In the genomic region with DNA sequence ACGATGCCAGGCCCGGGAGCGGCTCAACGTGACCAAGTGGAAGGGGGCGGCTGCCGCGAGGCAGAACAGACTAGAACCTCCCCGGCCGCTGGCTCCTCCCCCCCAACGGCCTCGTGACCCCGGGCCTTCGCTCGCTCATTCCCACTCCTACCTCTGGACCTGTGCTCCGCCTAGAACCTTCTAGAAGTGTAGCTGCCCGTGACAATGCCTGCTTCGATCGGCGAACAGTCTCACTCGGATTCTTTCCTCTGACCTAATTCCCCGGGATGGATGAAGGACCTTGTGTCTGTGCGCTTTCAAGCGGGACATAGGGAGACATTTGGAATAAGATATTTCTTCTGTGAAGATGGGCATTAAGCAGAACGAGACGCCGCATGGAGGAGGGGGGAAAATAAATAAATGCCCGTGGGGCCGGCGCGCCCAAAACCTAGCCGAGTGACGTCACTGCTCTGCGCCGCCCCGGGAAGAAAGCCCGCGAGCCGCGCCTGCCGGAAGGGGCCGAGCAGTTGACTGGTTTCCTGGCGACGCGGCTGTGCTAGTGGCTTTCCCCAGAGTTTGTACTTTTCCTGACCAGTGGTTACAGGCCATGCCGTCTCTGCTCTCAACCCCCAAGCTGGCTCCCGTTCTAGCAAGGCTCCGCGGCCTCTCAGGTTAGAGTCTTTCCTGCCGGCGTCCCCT, we compare ENCODE assay signal across 8 mouse cellular contexts. TPM values are rescaled to one million over a fixed set of nuclear protein-coding genes. Genes with fewer than 3 reads are reported as not detected.
DNase-seq lines count a peak whose midpoint lies in the region; ATAC-seq lines count a peak whose summit lies in the region.

A gene (minus strand): TSS at position 440 of the 678 bp plus-strand sequence.
A gene (plus strand): TSS at position 501 of the 678 bp plus-strand sequence.

- no peaks in the 10 kb centered on the region for H3K36me3 ChIP-seq in hindbrain, embryonic 15.5 days

- ATAC-seq in hindbrain, embryonic 15.5 days (ENCODE audit: low FRiP score, low read depth) = peak; percentile 99

- peak within 1 kb of the TSS; percentile 97 for H3K27ac ChIP-seq in hindbrain, embryonic 15.5 days (replicated peaks)

- peaks cover 31% of the 10 kb centered on the region for H3K4me1 ChIP-seq in hindbrain, embryonic 15.5 days (replicated peaks)

- DNase-seq in R1 (ENCODE audit: low read depth, low spot score) = peak; percentile 98
- DNase-seq in cerebellum, postnatal 25 days = peak; percentile 99
- peak; percentile 97 to 98 for DNase-seq in frontal cortex, postnatal 36 days (ENCODE audit: low spot score in 2 of 2)
- DNase-seq in left cerebral cortex, adult 11 months (ENCODE audit: low spot score) = peak; percentile 93
- DNase-seq in lung, postnatal 4 days = peak; percentile 98
- peak; percentile 93 for DNase-seq in retina, postnatal 7 days (ENCODE audit: low read depth, low spot score)
- DNase-seq in urinary bladder, adult 2 months (ENCODE audit: low spot score) = peak; percentile 98

- no peaks in the 10 kb centered on the region for H3K27me3 ChIP-seq in hindbrain, embryonic 15.5 days

- H3K4me3 ChIP-seq in hindbrain, embryonic 15.5 days = peak within 1 kb of the TSS; percentile 83

- WGBS in hindbrain, embryonic 15.5 days = under 1% methylated on average over 50 of the region's 50 CpGs

- peak within 1 kb of the TSS; percentile 66 for H3K4me2 ChIP-seq in hindbrain, embryonic 15.5 days

- H3K9ac ChIP-seq in hindbrain, embryonic 15.5 days = peak within 1 kb of the TSS; percentile 94

- H3K9me3 ChIP-seq in hindbrain, embryonic 15.5 days = no peaks in the 10 kb centered on the region

RNA-seq across cellular contexts. Expression of the first gene that starts in this region (rescaled TPM):
- polyA plus RNA-seq in hindbrain, embryonic 15.5 days (2015; fragmentation: Nextera tagmentation; extraction: Ambion mirVana) = 185 and 196 TPM in 2 replicates
- polyA plus RNA-seq in urinary bladder, adult 2 months (2012; rRNA removed) = 67.1 and 80.0 TPM in 2 replicates

RNA-seq across cellular contexts. Expression of the second gene that starts in this region (rescaled TPM):
- 8.6 and 9.9 TPM in 2 replicates for polyA plus RNA-seq in hindbrain, embryonic 15.5 days (2015; fragmentation: Nextera tagmentation; extraction: Ambion mirVana)
- polyA plus RNA-seq in urinary bladder, adult 2 months (2012; rRNA removed) = 8.1 and 8.2 TPM in 2 replicates

Comparison
In these comparisons a context has a peak if more than half of its experiments do, and no peak if none do; other contexts are left out.
1. Peak in every context shown above with its lines: DNase-seq, ATAC-seq, H3K4me3 ChIP-seq and H3K27ac ChIP-seq.